Comparison of ENCODE assay signal across 15 mouse cellular contexts in the genomic region with DNA sequence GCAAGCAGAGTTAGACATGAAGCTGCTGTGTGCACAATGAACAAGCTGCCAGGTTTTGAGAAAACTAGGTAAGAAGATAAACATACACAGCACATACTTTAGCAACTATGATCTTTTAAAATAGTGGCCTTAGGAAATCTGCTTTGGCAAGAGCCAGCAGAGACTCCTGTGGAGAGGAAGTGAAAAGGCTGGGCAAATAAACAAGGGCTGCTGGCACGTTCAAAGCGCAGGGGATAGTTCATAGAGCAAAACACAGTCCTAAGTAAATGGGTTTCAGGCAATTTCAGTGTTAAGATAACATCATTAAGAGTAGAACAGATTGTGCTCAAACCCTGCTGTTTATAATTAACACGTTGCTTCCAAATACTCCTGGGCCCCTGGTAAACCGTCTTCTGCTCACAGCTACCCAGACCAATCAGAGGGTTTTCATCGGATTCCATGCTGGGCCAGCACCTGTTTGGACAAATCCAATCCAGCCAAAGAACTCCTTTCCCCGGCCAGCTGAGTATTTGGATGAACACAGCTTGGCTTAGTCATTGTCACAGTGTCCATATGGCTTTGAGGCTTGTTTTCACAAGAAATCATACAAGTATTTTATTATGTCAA.
A peak's percentile ranks its signal among the peaks of the same experiment; 100 is the strongest.
DNase-seq lines count a peak whose midpoint lies in the region; ATAC-seq lines count a peak whose summit lies in the region.
"Had no signal": no experiment of that assay in that cellular context is flagged by ENCODE, and none has a peak within 500 bp of the region (broad histone marks: within the 10 kb centered on the region; RNA-seq: fewer than 3 reads in every experiment).

No protein-coding gene starts in this region.

- DNase-seq in forebrain, embryonic 11.5 days (ENCODE audit: low spot score) = no peak
- DNase-seq in adipocyte (ENCODE audit: low spot score) = peak; percentile 62
- peak; percentile 93 to 95 for DNase-seq in cerebellum, adult 18-20 months
- no peak for DNase-seq in gastrocnemius, postnatal 10 days
- DNase-seq in lung, adult 18-20 months = no peak
- DNase-seq: heart, adult 2 months; kidney, adult 8-10 months; thymus, postnatal 4 days had no signal

- H3K27ac ChIP-seq in forebrain, embryonic 13.5 days = no peak overlapping the region
- H3K27ac ChIP-seq in forebrain, embryonic 11.5 days (ENCODE audit: low read depth, low read length) = no peak overlapping the region
- H3K27ac ChIP-seq in forebrain, embryonic 15.5 days (replicated peaks) = no peak overlapping the region
- H3K27ac ChIP-seq: embryonic facial prominence, embryonic 13.5 days; heart, adult 2 months; layer of hippocampus, adult 2 months; liver, embryonic 14.5 days had no signal

- H3K4me1 ChIP-seq in forebrain, embryonic 13.5 days = no peaks in the 10 kb centered on the region; the same call in 1 of the 2 replicates
- H3K4me1 ChIP-seq in forebrain, embryonic 11.5 days (replicated peaks; ENCODE audit: control insufficient read depth, insufficient read depth, low read length) = no peaks in the 10 kb centered on the region
- peaks cover 21% of the 10 kb centered on the region for H3K4me1 ChIP-seq in forebrain, embryonic 15.5 days
- H3K4me1 ChIP-seq: embryonic facial prominence, embryonic 13.5 days had no signal

- H3K36me3 ChIP-seq in forebrain, embryonic 13.5 days (ENCODE audit: poor library complexity, severe bottlenecking) = peaks cover 13% of the 10 kb centered on the region; the same call in 1 of the 2 replicates
- no peaks in the 10 kb centered on the region for H3K36me3 ChIP-seq in forebrain, embryonic 11.5 days (ENCODE audit: control insufficient read depth, insufficient read depth, low read length)
- H3K36me3 ChIP-seq in forebrain, embryonic 15.5 days = no peaks in the 10 kb centered on the region

- no peak overlapping the region for H3K4me2 ChIP-seq in forebrain, embryonic 13.5 days
- H3K4me2 ChIP-seq in forebrain, embryonic 11.5 days (ENCODE audit: low read depth, low read length, severe bottlenecking) = no peak overlapping the region
- H3K4me2 ChIP-seq in forebrain, embryonic 15.5 days (replicated peaks) = no peak overlapping the region
- H3K4me2 ChIP-seq: embryonic facial prominence, embryonic 13.5 days had no signal

- no peaks in the 10 kb centered on the region for H3K27me3 ChIP-seq in forebrain, embryonic 13.5 days
- no peaks in the 10 kb centered on the region for H3K27me3 ChIP-seq in forebrain, embryonic 11.5 days (ENCODE audit: control insufficient read depth, insufficient read depth, low read length)
- no peaks in the 10 kb centered on the region for H3K27me3 ChIP-seq in forebrain, embryonic 15.5 days
- H3K27me3 ChIP-seq: embryonic facial prominence, embryonic 13.5 days; megakaryocyte, embryonic 14.5 days had no signal

- 50% methylated on average over 6 of the region's 6 CpGs for WGBS in forebrain, embryonic 13.5 days
- 58% methylated on average over 6 of the region's 6 CpGs for WGBS in forebrain, embryonic 11.5 days
- 41% methylated on average over 6 of the region's 6 CpGs for WGBS in forebrain, embryonic 15.5 days

- no peak overlapping the region for H3K9ac ChIP-seq in forebrain, embryonic 13.5 days
- no peak overlapping the region for H3K9ac ChIP-seq in forebrain, embryonic 11.5 days (ENCODE audit: low read length)
- no peak overlapping the region for H3K9ac ChIP-seq in forebrain, embryonic 15.5 days (replicated peaks)
- H3K9ac ChIP-seq: embryonic facial prominence, embryonic 13.5 days; liver, embryonic 14.5 days had no signal

- H3K9me3 ChIP-seq in forebrain, embryonic 13.5 days (replicated peaks) = no peaks in the 10 kb centered on the region
- no peaks in the 10 kb centered on the region for H3K9me3 ChIP-seq in forebrain, embryonic 11.5 days (ENCODE audit: control insufficient read depth, low read length)
- H3K9me3 ChIP-seq in forebrain, embryonic 15.5 days = no peaks in the 10 kb centered on the region
- H3K9me3 ChIP-seq: embryonic facial prominence, embryonic 13.5 days; megakaryocyte, embryonic 14.5 days had no signal

- peak; percentile 77 for ATAC-seq in forebrain, embryonic 13.5 days
- ATAC-seq in forebrain, embryonic 11.5 days (replicated peaks; ENCODE audit: low FRiP score) = no peak
- peak; percentile 55 for ATAC-seq in forebrain, embryonic 15.5 days (replicated peaks)
- no peak for ATAC-seq in inflammation-experienced regulatory T-cells, adult 6 months

- H3K4me3 ChIP-seq in forebrain, embryonic 13.5 days = no peak overlapping the region
- H3K4me3 ChIP-seq in forebrain, embryonic 11.5 days (ENCODE audit: low read depth, low read length) = no peak overlapping the region
- H3K4me3 ChIP-seq in forebrain, embryonic 15.5 days = no peak overlapping the region
- H3K4me3 ChIP-seq: embryonic facial prominence, embryonic 13.5 days; heart, adult 2 months; layer of hippocampus, adult 2 months; megakaryocyte, embryonic 14.5 days had no signal

Comparison
In these comparisons a context has a peak if more than half of its experiments do, and no peak if none do; other contexts are left out.
1. ATAC-seq: peak in forebrain, embryonic 13.5 days (single experiment) and forebrain, embryonic 15.5 days (single experiment); none in forebrain, embryonic 11.5 days (single experiment) and inflammation-experienced regulatory T-cells, adult 6 months (single experiment).
2. DNase-seq: peak in adipocyte (single experiment) and cerebellum, adult 18-20 months (2 of 2); none in forebrain, embryonic 11.5 days (single experiment), gastrocnemius, postnatal 10 days (single experiment) and lung, adult 18-20 months (0 of 2).